Mouse (Mus musculus) thymus, postnatal 25 days (tissue): ENCODE data around the gene Tmem243.

ENCODE experiments used
- DNase-seq: peaks from one replicate; pipeline ENCODE4 v3.0.0; 2022

Tmem243 gene

DNA sequence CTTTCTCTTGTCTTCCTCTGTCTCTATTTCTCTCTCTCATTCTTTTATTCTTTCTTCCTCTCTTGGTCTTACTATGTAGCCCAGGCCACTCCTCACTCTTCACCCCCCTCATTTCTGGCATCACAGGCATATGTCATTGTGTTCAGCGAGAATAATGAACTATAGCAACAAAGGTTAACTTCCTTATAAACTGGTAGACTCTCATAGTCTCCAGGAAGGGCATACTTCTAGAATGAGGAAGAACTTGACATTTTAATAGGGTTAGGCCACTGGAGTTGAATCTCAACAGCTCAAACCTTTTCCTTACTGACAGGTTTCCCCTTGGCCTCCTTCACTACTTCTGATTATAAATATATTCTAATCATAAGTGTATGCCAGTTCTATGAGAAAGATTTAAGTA, 86.0 kb downstream of the Tmem243 start:
- DNase-seq = no peak
